8 mouse cellular contexts compared by ENCODE assay signal in genomic region chr15:93265728-93266127, GRCm38 (mm10). TPM values are rescaled to one million over a fixed set of nuclear protein-coding genes. Genes with fewer than 3 reads are reported as not detected.
A peak's percentile ranks its signal among the peaks of the same experiment; 100 is the strongest.
DNase-seq lines count a peak whose midpoint lies in the region; ATAC-seq and TF ChIP-seq lines count a peak whose summit lies in the region.

No protein-coding gene starts in this region.

- no peak overlapping the region for H3K4me2 ChIP-seq in liver, embryonic 14.5 days (ENCODE audit: low read depth)
- no peak overlapping the region for H3K4me2 ChIP-seq in liver, embryonic 11.5 days

- H3K27ac ChIP-seq in liver, embryonic 14.5 days = no peak overlapping the region
- no peak overlapping the region for H3K27ac ChIP-seq in liver, embryonic 11.5 days (ENCODE audit: low read depth, low read length)
- H3K27ac ChIP-seq in kidney, adult 2 months (ENCODE audit: insufficient read depth, low read depth, low read length) = no peak overlapping the region
- no peak overlapping the region for H3K27ac ChIP-seq in hindbrain, embryonic 10.5 days

- no peaks in the 10 kb centered on the region for H3K9me3 ChIP-seq in liver, embryonic 14.5 days (ENCODE audit: control insufficient read depth, low read length)
- no peaks in the 10 kb centered on the region for H3K9me3 ChIP-seq in liver, embryonic 11.5 days (ENCODE audit: control insufficient read depth, low read length)
- no peaks in the 10 kb centered on the region for H3K9me3 ChIP-seq in hindbrain, embryonic 10.5 days

- DNase-seq in liver, embryonic 14.5 days (ENCODE audit: low read depth in 3 of 3, low spot score in 3 of 3) = no peak
- DNase-seq in liver, embryonic 11.5 days (ENCODE audit: low spot score) = no peak
- DNase-seq in NIH3T3 (ENCODE audit: low read depth) = peak; percentile 62
- peak; percentile 82 for DNase-seq in kidney, adult 2 months
- peak; percentile 54 to 70 for DNase-seq in left cerebral cortex, postnatal 25 days (ENCODE audit: low spot score in 2 of 2)
- peak; percentile 58 for DNase-seq in thymus, postnatal 25 days
- no peak for DNase-seq in hindbrain, embryonic 10.5 days (ENCODE audit: low spot score)

- no peak for ATAC-seq in liver, embryonic 14.5 days (ENCODE audit: insufficient read depth)
- ATAC-seq in liver, embryonic 11.5 days (replicated peaks; ENCODE audit: low FRiP score) = no peak
- 0 out of 2 replicates have a peak, but pooled peaks have one; percentile 60 for ATAC-seq in cerebellum, adult (ENCODE audit: insufficient number of reproducible peaks, low FRiP score, low TSS enrichment)

- no peak overlapping the region for H3K9ac ChIP-seq in liver, embryonic 14.5 days (replicated peaks)
- H3K9ac ChIP-seq in liver, embryonic 11.5 days (ENCODE audit: low read depth, low read length) = no peak overlapping the region

- TF ChIP-seq POLR2A in kidney, adult 2 months (IDR thresholded peaks at IDR 0.05; ENCODE audit: low read depth, low read length) = no peak

- H3K4me1 ChIP-seq in liver, embryonic 14.5 days (replicated peaks; ENCODE audit: control insufficient read depth in 2 of 2, insufficient read depth in 2 of 2, low read length in 1 of 2) = peaks cover 0 to 7% of the 10 kb centered on the region in 2 experiments; a peak in 2 of 4 replicates
- H3K4me1 ChIP-seq in liver, embryonic 11.5 days (replicated peaks; ENCODE audit: control insufficient read depth, insufficient read depth, low read length) = peaks cover 7% of the 10 kb centered on the region
- no peaks in the 10 kb centered on the region for H3K4me1 ChIP-seq in kidney, adult 2 months (ENCODE audit: control insufficient read depth, insufficient read depth, low read length)
- H3K4me1 ChIP-seq in hindbrain, embryonic 10.5 days (replicated peaks) = peaks cover 6% of the 10 kb centered on the region

- H3K36me3 ChIP-seq in liver, embryonic 14.5 days (replicated peaks; ENCODE audit: control insufficient read depth, insufficient read depth, low read depth) = no peaks in the 10 kb centered on the region; the same call in 1 of the 2 replicates
- peaks cover 7% of the 10 kb centered on the region; the same call in 1 of the 2 replicates for H3K36me3 ChIP-seq in liver, embryonic 11.5 days (ENCODE audit: control insufficient read depth, insufficient read depth, low read length)
- no peaks in the 10 kb centered on the region for H3K36me3 ChIP-seq in kidney, adult 2 months (ENCODE audit: control insufficient read depth, insufficient read depth, low read length)
- H3K36me3 ChIP-seq in hindbrain, embryonic 10.5 days = peaks cover 18% of the 10 kb centered on the region

- H3K4me3 ChIP-seq in liver, embryonic 14.5 days (ENCODE audit: insufficient read depth in 1 of 2, low read depth in 2 of 2, low read length in 2 of 2) = no peak overlapping the region
- H3K4me3 ChIP-seq in liver, embryonic 11.5 days (ENCODE audit: low read depth, low read length) = no peak overlapping the region
- no peak overlapping the region for H3K4me3 ChIP-seq in kidney, adult 2 months (ENCODE audit: insufficient read depth, low read depth, low read length)
- H3K4me3 ChIP-seq in hindbrain, embryonic 10.5 days = no peak overlapping the region

- TF ChIP-seq CTCF in liver, embryonic 14.5 days (IDR thresholded peaks at IDR 0.05; ENCODE audit: low read depth) = peak; percentile 29; the same call in 1 of the 2 replicates
- TF ChIP-seq CTCF in kidney, adult 2 months (conservative IDR thresholded peaks at IDR 0.05; ENCODE audit: insufficient read depth, insufficient read length, low read depth, low read length) = no peak

- intact Hi-C loops in left cerebral cortex, postnatal 25 days (cut with DNase I) = loop anchor here (2.0 to 10.0 kb wide), 2 partner anchors 173 to 949 kb away; no protein-coding TSS in a partner anchor

- 67% methylated on average over 2 of the region's 2 CpGs for WGBS in liver, embryonic 14.5 days (ENCODE audit: insufficient replicate concordance)
- 72% methylated on average over 2 of the region's 2 CpGs for WGBS in liver, embryonic 11.5 days
- WGBS in kidney, adult 2 months = 20% methylated on average over 2 of the region's 2 CpGs
- WGBS in hindbrain, embryonic 10.5 days = 66% methylated on average over 2 of the region's 2 CpGs

- TF ChIP-seq EP300 in liver, embryonic 14.5 days (IDR thresholded peaks at IDR 0.05; ENCODE audit: low read depth) = no peak

- H3K27me3 ChIP-seq in liver, embryonic 14.5 days (ENCODE audit: control insufficient read depth, insufficient read depth, low read length) = no peaks in the 10 kb centered on the region
- H3K27me3 ChIP-seq in liver, embryonic 11.5 days (replicated peaks; ENCODE audit: control insufficient read depth, insufficient read depth, low read length) = no peaks in the 10 kb centered on the region
- H3K27me3 ChIP-seq in kidney, adult 2 months (replicated peaks; ENCODE audit: control insufficient read depth, insufficient read depth, low read length) = no peaks in the 10 kb centered on the region
- no peaks in the 10 kb centered on the region for H3K27me3 ChIP-seq in hindbrain, embryonic 10.5 days (ENCODE audit: insufficient read depth, poor library complexity, severe bottlenecking)

RNA-seq across cellular contexts. Expression of gene Gxylt1, which starts 9.3 kb away (rescaled TPM):
- polyA plus RNA-seq in liver, embryonic 14.5 days (2012; rRNA removed) = 1.8 and 3.0 TPM in 2 replicates
- 2.8 and 2.9 TPM in 2 replicates for polyA plus RNA-seq in liver, embryonic 14.5 days (2014; fragmentation: Nextera tagmentation; extraction: Ambion mirVana)
- 10.4 and 10.7 TPM in 2 replicates for polyA plus RNA-seq in liver, embryonic 11.5 days (2014; fragmentation: Nextera tagmentation; extraction: Ambion mirVana)
- 2.5 and 4.1 TPM in 2 replicates for polyA plus RNA-seq in kidney, adult 2 months (2012; rRNA removed)
- 10 to 100 TPM in 1 of 2 experiments, 1 to 10 TPM in 1; 9.8 to 11.3 TPM for total RNA-seq in left cerebral cortex, postnatal 25 days (2021)
- 11.0 and 14.5 TPM in 2 replicates for polyA plus RNA-seq in hindbrain, embryonic 10.5 days (2016; fragmentation: Nextera tagmentation; extraction: Ambion mirVana)

Comparison
In these comparisons a context has a peak if more than half of its experiments do, and no peak if none do; other contexts are left out.
1. DNase-seq: peak in NIH3T3 (single experiment), kidney, adult 2 months (single experiment), left cerebral cortex, postnatal 25 days (2 of 2) and thymus, postnatal 25 days (single experiment); none in liver, embryonic 14.5 days (0 of 3), liver, embryonic 11.5 days (single experiment) and hindbrain, embryonic 10.5 days (single experiment).